Mouse (Mus musculus): ENCODE data around the gene Olfr156. TPM values are rescaled to one million over a fixed set of nuclear protein-coding genes. Genes with fewer than 3 reads are reported as not detected.
"Not testable (repeated sequence)": the region's sequence is repeated elsewhere in the genome, so short reads cannot be mapped to it uniquely, and the experiment has no call there.

The Olfr156 gene
- total RNA-seq (2021): not detected

GRCm38 (mm10) chr4:43823845-43824337 lies at the start of gene Olfr156:
Olfr156 (minus strand) TSS chr4:43823895.
- no peak for DNase-seq (ENCODE audit: low spot score in 2 of 2)
- intact Hi-C loops (cut with DNase I): no loop called here

GRCm38 (mm10) chr4:43869821-43870220 lies 46.1 kb upstream of the Olfr156 start:
- no peak for DNase-seq (ENCODE audit: low spot score in 2 of 2)
- intact Hi-C loops (cut with DNase I): no loop called here

- intact Hi-C loops (cut with DNase I): loop anchor here (5.0 kb wide), 2 partner anchors 116 to 236 kb away; no protein-coding TSS in a partner anchor
- no peak for DNase-seq (ENCODE audit: low spot score in 2 of 2)
Measured at GRCm38 (mm10) chr4:43863298-43863697, 39.6 kb upstream of the Olfr156 start.

- intact Hi-C loops (cut with DNase I): loop anchor here (5.0 kb wide), 2 partner anchors 114 to 234 kb away; no protein-coding TSS in a partner anchor
- peak; percentile 53 to 57 for DNase-seq (ENCODE audit: low spot score in 2 of 2)
Measured at GRCm38 (mm10) chr4:43860744-43861519, 37.2 kb upstream of the Olfr156 start.

DNA sequence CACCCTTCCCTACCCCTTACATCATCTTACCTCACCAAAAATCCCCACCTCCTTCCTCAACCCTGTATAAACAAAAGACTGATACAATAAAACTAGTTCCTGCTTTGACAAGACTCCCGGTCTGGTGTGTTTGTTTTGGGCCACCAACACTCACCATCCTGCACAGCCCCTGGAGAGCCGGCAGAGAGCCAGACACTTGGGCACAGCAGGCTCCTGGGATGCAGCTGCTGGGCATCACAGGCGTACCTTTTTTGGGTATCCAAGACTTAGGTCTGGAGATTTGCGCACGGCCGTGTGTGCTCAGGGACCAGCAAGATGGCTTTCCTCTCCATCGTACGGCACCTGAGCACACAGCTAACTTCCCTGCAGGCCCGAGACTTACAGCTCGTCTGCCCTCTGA lies 36.2 kb upstream of the Olfr156 start:
- DNase-seq (ENCODE audit: low spot score in 2 of 2): no peak
- intact Hi-C loops (cut with DNase I): loop anchor here (5.0 kb wide), 2 partner anchors 113 to 233 kb away; no protein-coding TSS in a partner anchor

DNA sequence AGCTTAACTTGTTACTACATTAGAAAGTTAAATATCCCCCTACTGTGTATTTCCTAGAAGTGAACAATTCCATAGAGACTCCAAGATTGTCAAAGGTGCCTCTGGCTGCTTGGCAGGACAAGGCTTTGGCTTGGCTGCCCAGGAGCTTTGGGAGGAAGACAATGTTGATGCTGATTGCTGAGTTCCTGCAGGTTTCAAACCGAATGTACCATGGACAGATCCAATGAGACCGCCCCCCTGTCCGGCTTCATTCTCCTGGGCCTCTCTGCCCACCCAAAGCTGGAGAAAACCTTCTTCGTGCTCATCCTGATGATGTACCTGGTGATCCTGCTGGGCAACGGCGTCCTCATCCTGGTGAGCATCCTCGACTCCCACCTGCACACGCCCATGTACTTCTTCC lies 30.4 kb upstream of the Olfr156 start:
- DNase-seq (ENCODE audit: low spot score in 2 of 2): no peak
- intact Hi-C loops (cut with DNase I): no loop called here

DNA sequence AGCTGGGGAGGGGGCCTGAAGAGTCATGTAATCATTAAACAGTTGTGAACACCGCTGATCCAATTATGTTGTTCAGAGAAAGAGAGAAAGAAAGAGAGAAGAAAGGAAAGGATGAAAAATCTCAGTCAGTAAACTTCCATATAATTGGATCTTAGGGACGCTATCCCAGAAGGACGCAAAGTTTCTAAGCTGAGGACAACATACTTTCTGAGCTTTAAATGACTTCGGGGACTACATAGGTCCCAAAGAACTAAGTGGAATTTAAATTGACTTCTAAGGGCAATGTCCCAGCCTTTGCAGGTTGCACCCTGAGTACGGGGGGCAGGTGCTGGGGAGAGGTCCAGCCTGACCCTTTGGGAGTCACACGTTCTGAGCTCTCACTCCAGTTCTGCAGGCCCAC lies 27.6 kb upstream of the Olfr156 start, which contains the start of gene Olfr155:
Gene Olfr155, plus strand, starts transcription at position 301 of the 400 bp plus-strand sequence.
- intact Hi-C loops (cut with DNase I): no loop called here
- no peak for DNase-seq (ENCODE audit: low spot score in 2 of 2)

- no peak for DNase-seq (ENCODE audit: low spot score in 2 of 2)
- intact Hi-C loops (cut with DNase I): no loop called here
Measured at GRCm38 (mm10) chr4:43840101-43840500, 16.4 kb upstream of the Olfr156 start, which contains the start of gene Olfr157. Olfr157 (minus strand) TSS chr4:43840201.

- intact Hi-C loops (cut with DNase I): no loop called here
- DNase-seq (ENCODE audit: low spot score in 2 of 2): no peak
Measured at GRCm38 (mm10) chr4:43838326-43838725, 14.6 kb upstream of the Olfr156 start.

DNA sequence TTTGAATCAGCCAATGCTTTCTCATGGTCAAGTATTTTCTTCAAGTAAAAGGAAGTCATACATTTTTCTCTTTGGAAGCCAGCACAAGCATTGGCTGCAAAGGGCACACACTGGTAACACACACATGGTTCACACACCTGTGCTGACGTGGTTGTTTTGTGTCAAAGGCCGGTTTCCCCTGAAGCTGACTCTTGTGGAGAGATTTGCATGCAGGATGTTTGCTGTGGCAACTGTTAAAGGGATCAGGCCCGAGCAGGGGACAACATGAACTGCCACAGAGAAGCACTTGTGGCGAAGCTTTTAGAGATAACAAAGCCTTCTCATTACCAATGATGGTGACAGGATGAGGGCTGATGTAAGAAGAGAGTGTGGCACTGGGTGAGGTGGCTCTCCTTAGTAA lies 11.1 kb upstream of the Olfr156 start:
- DNase-seq (ENCODE audit: low spot score in 2 of 2): no peak
- intact Hi-C loops (cut with DNase I): no loop called here

- DNase-seq (ENCODE audit: low spot score in 2 of 2): no peak
- intact Hi-C loops (cut with DNase I): no loop called here
Measured at GRCm38 (mm10) chr4:43833752-43834151, 10.1 kb upstream of the Olfr156 start.

GRCm38 (mm10) chr4:43832031-43832430 lies 8.3 kb upstream of the Olfr156 start:
- DNase-seq (ENCODE audit: low spot score in 2 of 2): no peak
- intact Hi-C loops (cut with DNase I): no loop called here

- DNase-seq (ENCODE audit: low spot score in 2 of 2): no peak
- intact Hi-C loops (cut with DNase I): no loop called here
Measured at GRCm38 (mm10) chr4:43828806-43829205, 5.1 kb upstream of the Olfr156 start.

DNA sequence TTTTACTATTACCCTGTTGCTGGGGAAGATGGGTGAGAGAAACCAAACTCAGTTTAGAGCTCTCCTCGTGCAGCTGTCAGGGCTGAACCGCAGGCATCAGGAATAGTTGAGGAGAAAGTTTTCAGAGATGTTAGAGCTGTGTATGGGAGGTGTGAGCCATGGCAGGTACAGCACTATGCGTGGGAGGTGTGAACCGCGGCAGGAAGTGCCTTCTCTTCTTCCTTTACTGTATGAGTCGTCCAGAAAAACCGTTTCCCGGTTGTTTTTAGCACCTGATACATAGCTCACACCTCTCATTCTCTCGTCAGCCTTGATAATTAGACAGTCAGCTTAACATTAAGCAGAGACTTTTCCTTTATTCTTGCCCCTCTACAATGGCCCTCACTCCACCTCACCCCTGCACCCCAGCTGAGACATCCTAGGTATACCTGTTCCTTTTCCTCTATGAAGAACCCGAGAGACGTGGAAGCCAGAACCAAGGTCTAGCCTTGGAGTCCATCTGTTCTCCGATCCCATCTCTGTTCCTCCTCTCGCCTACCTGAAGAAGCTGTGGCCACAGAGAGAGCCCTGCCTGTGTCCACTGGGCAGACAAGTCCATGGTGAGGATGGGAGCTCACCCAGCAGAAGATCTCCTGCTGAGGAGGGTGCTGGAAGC lies 672 bp downstream of the Olfr156 start:
- no peak for DNase-seq (ENCODE audit: low spot score in 2 of 2)
- intact Hi-C loops (cut with DNase I): no loop called here

DNA sequence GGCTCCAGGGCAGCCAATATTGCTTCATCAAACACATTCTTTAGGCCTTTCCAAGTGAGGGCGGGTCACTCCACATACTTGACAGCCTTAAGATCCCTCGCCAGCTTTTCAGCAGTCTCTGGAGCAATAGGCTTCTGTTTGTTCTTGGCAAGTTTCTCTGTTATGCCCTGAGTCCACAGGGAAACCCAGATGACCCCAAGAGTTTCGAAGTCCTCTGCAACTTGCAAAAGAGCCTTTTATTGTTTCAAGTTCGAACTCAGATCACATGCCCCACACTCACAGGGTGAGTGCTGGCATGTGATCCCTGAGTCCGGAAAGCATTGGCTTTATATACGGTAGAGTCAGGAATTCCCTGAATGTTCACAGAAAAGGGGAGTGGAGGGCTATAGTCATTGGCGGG lies 24.8 kb downstream of the Olfr156 start:
- intact Hi-C loops (cut with DNase I): no loop called here

GRCm38 (mm10) chr4:43795844-43796243 lies 27.9 kb downstream of the Olfr156 start:
- DNase-seq (ENCODE audit: low spot score in 2 of 2); intact Hi-C loops (cut with DNase I): not testable (repeated sequence)

More for the DNA sequence above, 24.8 kb downstream of the Olfr156 start:
- no peak for DNase-seq (ENCODE audit: low spot score in 2 of 2)

DNA sequence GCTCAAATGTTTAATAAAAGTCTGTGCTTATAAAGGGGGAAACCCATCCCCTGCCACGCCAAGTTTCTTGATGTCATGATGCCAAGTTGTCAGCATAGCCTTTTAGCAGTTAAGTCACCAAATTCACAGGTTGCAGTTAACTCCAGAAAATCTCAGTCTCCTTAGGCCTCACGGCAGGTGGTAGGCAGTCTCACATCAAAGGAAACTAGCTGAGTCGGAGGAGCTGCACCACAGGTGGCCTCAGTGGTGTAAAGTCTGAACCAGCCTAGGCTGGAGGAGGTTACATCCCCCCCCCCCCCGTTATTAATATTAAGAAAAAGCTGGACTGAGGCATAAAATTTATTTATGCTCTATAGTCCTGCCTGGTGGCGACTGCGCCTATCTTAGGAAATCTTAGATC lies 28.4 kb downstream of the Olfr156 start:
- intact Hi-C loops (cut with DNase I): no loop called here
- no peak for DNase-seq (ENCODE audit: low spot score in 2 of 2)

DNA sequence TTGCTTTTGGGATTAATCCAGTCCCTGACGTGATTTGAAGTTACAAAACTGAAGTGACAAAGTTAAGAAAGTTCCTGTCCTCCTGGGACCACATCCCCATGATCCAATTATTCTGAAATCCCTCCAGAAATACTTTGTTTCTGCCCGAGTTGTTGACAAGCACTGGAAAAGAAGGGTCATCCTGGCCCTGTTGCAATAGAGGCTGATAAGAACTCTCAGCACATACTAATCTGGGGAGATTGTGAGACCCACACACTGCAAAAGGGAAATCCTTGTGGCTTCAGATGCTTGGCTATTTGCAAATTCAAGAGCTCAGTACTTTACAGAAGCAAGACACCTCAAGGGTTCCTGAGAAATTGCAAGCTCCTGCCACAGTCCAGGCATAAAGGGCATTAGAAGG lies 51.4 kb downstream of the Olfr156 start:
- DNase-seq (ENCODE audit: low spot score in 2 of 2): no peak
- intact Hi-C loops (cut with DNase I): no loop called here

GRCm38 (mm10) chr4:43771626-43772025 lies 52.1 kb downstream of the Olfr156 start:
- intact Hi-C loops (cut with DNase I): no loop called here

DNA sequence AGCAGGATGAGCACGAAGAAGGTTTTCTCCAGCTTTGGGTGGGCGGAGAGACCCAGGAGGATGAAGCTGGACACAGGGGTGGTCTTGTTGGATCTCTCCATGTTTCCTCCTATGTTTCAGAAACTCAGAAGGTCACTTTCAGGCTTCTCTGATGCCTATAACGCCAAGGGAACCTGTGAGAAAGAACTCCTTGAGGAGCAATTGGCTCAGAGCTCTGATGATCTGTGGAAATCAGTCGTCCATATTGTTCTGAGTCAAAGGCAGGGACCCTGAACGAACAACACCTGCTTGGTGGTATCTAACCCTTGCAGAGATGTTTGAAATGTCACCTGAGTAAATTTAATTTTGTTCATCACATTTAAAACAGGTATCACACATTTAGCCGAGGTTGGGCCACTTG lies 52.8 kb downstream of the Olfr156 start, which contains the start of gene Olfr159:
Gene Olfr159, minus strand, starts transcription at position 101 of the 400 bp plus-strand sequence.
- DNase-seq (ENCODE audit: low spot score in 2 of 2): no peak
- intact Hi-C loops (cut with DNase I): no loop called here

More at GRCm38 (mm10) chr4:43771626-43772025, 52.1 kb downstream of the Olfr156 start:
- DNase-seq (ENCODE audit: low spot score in 2 of 2): no peak

Measured in left cerebral cortex, postnatal 36 days (tissue).